Mouse (Mus musculus): Measurements from ENCODE around the gene Fuca1.

DNA sequence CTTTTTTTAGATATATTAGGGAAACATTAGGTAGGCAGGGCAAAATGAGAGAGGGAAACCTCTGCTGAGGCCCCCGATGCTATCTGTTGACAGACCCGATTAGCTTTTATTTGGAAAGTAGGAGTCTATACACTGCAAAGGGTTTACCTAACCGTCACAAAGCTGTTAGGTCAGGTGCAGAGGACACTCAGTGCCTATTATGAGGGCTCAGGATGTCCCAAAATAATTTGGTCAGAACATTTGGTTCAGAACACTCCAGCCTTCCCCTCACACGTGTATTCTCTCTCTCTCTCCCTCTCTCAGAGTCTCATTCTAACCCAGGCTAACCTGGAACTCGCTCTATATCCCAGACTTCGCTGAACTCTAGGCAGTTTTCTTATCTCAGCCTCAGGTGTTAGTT, 38.5 kb upstream of the Fuca1 start:
- no peak for TF ChIP-seq POLR2A (IDR thresholded peaks at IDR 0.05; ENCODE audit: low read depth, low read length)
- no peak for TF ChIP-seq CTCF (IDR thresholded peaks at IDR 0.05; ENCODE audit: borderline replicate concordance, insufficient read depth, low read length)

Data from embryonic fibroblast, embryonic 13.5 days (primary cell).